Mouse (Mus musculus) CD4-positive, CD25-positive, alpha-beta regulatory T cell, adult 4 months (primary cell): ENCODE results near the gene Chit1. TPM values are rescaled to one million over a fixed set of nuclear protein-coding genes. Genes with fewer than 3 reads are reported as not detected.
A peak's percentile ranks its signal among the peaks of the same experiment; 100 is the strongest.

ENCODE experiments used
- ATAC-seq: one replicate; pipeline ENCODE4 v1.8.0; 2017
- polyA plus RNA-seq, 2 experiments: library from polyadenylated mRNA; unstranded; fragments of 100-300 nt; shearing (Covaris generic); gene quantifications; one replicate each; pipeline ENCODE4 v1.2.1; 2017

Gene Chit1
- polyA plus RNA-seq, 2 experiments from 2014 or later: not detected

DNA sequence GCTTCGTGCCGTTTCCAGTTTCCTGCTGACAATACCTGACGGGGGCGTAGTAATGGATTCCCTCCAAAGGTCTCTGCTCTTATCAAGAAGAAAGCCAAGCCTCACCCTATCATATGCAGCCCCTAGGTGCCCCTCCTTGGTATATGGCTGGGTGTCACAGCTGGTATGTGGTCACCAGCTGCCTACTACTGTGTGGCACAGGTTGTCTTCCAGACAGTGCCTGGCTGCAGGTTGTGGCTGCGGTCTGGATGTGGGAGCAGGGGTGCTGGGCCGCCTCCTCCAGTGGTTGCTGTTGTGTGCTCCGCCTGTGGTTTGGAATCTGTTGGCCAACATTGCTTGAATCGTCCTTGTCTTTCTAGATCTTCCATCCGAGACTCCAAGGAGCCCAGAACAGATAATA, 39.7 kb downstream of the Chit1 start:
- no peak for ATAC-seq

DNA sequence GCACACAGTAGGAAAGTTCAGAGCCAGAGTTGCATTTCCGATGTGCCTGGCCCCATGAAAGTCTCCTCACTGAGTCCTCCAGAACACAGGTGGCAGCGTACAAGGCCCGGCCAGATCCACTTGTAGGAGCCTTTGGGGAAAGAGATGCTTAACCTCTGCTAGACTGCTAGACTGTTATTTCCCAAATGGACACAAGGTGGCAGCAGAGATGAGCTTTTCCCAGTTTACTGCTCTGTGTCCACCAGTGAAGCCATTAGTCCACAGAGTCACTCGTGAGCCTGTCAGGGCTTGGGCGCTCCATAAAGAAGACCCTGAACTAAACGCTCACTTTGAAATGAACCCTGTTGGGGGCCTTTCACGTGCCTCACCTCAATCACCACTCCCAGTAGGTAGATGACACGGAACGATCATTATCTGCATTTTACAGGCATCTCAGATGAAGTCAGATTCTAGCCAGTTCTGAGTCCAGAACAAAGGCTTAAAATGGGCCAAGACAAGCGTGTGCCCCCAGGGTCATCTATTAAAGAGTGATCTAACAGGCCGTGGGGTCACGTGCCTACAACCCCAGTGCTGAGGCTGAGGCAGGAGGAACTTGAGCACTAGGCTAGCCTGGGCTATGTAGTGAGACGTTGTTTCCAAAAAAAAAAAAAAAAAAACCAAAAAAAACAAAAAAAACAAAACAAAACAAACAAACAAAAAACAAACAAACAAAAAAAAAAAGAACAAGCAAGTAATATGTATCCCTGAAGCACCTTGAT, 40.8 kb downstream of the Chit1 start:
- no peak for ATAC-seq

- no peak for ATAC-seq
Observed at GRCm38 (mm10) chr1:134152626-134153590, 41.9 kb downstream of the Chit1 start.

DNA sequence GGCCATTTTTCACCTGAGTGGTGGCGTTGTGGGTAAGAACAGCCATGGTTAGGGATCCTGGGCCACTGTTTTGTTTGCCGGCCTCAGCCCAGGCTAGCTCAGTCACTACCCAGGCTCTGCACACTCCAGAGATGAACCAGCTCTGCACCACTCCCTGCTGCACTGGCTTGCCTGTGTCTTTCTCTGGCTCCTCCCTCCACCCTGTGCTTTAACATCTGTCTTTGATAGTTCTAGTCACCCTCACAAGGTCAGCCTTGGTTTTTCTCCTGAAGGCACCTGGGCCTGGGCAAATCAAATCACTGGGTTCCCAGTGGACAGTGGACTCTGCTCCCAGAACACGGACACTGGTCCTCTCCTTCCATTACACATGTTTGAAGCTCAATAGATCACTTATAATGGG, 43.1 kb downstream of the Chit1 start:
- no peak for ATAC-seq

DNA sequence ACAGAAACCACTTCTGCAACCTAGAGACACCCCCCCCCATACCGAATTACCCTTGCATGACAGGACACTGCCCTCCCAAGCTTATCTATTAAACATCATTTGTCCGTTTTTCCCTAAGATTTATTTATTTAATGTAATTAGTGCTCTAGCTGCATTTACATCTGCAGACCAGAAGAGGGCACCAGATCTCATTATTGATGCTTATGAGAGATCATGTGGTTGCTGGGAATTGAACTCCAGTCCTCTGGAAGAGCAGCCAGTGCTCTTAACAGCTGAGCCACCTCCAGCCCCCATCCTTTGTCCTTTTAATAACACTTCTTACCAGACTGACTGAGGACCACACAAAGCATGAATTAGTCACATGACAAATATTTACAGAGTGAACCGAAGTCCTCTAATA, 43.6 kb downstream of the Chit1 start:
- no peak for ATAC-seq

DNA sequence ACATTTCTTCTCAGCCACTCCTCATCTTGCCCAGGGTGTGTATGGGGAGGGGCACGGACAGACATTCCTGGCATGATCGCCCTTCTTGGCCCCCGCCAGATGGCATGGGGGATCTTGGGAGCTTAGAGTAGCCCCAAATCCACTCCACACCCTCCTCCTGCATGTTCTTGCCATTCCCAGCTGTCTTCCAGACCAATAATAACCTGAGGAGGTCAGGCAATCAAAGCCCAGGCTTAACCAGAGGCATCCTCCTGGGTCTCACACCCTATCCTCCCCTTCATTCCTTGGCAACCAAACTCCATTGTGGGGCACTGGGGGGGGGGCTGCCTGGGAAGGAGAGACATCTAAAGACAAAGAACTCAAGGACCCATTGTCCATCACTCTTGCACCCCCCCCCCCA, 49.4 kb downstream of the Chit1 start:
- no peak for ATAC-seq

DNA sequence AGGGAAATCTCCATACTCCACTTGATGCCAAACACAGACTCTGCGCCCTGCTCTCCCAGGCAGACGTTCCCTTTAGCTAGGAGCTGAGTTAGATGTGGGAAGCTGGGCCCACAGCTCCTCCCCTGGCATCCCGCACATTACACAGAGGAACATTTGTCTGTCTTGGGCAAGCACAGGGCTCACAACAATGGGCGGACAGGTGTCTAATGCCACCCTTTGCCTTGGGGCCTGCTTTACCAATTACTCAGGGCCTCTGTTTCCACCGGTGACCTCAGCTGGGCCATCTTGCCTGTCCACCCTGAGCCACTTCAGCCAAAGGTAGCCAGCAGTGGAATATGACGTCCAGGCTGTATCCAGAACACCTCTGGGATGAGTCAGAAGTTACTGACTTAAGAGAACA, 50.4 kb downstream of the Chit1 start:
- ATAC-seq: no peak

DNA sequence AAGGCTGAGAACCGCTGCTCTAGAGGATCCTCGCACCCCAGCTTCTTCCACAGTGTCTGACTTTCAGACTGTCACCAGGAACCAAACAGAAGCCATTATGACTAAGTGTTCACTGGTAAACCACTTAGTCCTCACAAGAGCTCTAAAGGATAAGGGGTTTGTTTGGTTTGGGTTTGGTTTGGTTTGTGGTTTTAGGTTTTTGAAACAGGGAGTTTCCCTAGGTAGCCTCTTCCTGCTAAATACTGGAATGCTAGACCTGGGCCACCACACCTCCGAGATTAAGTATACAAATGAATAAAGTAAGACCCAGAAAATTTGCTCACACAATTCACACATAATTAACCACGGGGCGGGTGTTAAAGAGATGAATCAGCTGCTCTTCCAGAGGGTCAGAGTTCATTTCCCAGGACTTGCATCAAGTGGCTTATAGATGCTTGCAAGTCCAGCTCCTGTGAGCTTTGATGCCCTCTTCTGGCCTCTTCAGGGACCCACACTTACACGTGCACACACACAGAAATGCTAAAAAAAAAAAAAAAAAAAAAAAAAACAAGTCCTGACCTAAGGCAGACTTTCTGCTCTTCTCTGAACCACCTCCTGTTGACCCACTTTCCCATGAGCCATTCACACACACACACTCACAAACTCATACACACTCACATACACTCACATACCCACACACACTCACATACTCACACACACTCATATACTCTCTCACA, 51.6 kb downstream of the Chit1 start:
- ATAC-seq: no peak

- no peak for ATAC-seq
Observed at GRCm38 (mm10) chr1:134163476-134163875, 52.4 kb downstream of the Chit1 start.

DNA sequence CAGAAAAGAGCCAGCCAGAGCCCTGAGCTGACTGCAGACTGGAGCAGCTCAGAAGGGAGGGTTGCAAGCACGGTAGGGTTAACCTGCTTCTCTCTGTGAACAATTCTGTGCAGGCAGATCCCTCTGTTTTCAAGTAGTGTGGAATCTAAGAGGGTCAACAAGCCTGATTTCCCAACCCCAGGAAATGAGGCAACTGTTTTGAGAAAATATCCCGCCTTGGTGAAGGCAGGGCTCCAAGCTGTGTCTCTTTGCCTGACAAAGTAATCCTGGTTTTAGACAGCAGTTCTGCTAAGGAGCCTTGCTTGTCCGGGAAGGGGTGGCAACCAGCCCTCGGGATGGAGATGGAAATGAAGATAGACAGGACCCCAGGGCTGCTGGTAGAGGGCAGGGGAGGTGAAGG, 53.4 kb downstream of the Chit1 start:
- ATAC-seq: no peak

- no peak for ATAC-seq
Observed at GRCm38 (mm10) chr1:134166547-134166946, 55.5 kb downstream of the Chit1 start.

- ATAC-seq: no peak
Observed at GRCm38 (mm10) chr1:134167416-134168305, 56.6 kb downstream of the Chit1 start.

- ATAC-seq: no peak
Observed at GRCm38 (mm10) chr1:134168567-134168966, 57.5 kb downstream of the Chit1 start.

DNA sequence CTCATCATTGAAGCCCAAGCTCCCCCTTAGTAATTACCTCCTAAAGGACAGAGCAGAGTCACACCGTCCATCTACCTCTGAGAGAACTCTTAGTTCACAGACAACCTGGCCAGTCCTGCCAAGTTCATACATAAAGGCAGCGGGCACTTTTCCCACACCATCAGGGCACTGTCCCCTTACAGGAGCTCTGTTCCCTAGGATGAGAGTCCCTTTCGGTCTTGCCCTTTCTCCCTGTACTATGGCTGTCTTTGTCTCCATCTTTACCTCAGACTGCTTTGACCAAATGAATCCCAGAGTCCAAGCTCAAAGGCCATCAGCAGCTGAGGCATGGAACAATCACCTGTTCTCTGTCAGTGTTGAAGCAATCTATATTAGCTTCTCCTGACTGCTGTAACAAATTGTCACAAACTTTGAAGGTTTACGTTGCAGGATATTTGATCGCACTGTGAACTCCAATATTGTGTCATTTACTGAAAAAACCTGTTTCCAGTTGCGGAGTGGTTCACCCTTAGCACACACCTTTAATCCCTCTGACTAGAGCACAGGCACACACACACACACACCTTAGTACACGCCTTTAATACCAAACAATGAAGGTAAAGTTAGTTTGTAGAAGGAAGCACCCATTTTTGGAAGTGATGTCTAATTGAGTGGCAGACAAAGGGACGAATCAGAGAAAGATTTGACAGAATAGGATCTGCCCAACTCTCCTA, 58.1 kb downstream of the Chit1 start:
- no peak for ATAC-seq

- no peak for ATAC-seq
Observed at GRCm38 (mm10) chr1:134173081-134173480, 62.0 kb downstream of the Chit1 start.

DNA sequence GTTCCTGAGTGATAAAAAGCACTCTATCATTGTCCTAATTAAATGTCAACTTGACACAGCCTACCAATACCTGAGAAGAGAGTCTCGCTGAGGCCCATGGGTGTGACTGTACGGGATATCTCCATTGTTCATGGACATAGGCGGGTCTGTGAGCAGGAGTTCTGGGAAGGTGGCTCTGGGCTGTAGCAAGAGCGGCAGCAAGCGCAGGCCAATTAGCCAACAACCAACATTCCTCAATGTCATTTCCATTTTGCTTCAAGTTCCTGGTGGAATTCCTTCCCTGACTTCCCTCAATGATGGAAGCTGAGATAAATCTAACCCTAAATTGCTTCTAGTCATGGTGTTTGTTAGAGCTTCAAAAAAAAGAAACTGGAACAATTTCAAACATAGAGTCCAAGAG, 66.9 kb downstream of the Chit1 start:
- ATAC-seq: no peak

DNA sequence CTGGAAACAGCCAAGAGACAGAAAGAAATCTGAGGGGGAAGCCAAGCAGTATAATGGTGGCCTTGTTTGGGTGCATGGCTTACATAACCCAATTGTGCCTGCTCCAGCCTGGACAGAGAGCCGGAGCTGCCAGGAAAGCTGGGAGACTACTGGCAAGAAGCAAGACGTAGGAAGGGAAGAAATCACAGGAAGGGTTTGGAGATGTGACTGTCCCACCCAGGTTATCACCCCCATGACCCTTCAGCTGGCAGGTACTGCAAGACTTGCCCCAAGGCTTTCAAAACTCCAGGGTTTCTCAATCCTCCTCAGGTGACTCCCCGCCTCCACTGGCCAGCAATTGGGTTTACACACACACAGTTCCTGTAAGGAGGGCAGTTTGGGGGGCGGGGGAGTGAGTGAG, 71.0 kb downstream of the Chit1 start, which contains the start of gene Chil1:
Chil1 (plus strand) TSS at position 152 of the 400 bp plus-strand sequence.
- ATAC-seq: no peak

DNA sequence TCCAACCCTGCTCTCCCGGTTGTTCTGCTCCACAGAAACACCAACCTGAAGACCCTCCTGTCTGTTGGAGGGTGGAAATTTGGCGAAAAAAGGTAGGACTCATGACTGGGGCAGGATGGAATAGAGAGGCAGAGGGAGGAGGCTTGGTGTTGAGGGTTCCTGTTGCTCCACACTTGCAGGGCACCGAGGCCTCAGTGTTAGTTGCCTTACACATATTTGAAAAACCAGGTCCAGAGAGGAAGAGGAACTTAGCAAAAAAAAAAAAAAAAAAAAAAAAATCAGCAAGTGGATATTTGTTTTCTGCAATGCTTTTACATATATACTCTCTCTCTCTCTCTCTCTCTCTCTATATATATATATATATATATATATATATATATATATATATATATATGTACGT, 73.0 kb downstream of the Chit1 start:
- no peak for ATAC-seq

DNA sequence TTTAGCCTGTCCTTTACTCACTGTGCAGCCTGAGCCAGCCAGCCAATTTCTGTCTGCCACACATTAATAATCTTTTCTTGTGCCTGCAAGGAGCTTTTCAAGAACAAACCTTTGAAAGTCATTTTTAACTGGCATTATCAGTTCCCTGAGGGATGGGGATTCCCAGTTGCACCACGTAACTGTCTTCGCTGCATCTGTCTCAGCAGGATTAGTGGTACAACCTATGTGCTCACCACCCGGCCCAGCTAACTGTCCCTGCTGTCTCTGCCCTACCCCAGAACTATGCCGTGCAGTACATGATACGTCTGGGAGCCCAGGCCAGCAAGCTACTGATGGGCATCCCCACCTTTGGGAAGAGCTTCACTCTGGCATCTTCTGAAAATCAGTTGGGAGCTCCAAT, 77.2 kb downstream of the Chit1 start:
- no peak for ATAC-seq

- peak; percentile 41 for ATAC-seq
Observed at GRCm38 (mm10) chr1:134188989-134189729, 78.1 kb downstream of the Chit1 start.

DNA sequence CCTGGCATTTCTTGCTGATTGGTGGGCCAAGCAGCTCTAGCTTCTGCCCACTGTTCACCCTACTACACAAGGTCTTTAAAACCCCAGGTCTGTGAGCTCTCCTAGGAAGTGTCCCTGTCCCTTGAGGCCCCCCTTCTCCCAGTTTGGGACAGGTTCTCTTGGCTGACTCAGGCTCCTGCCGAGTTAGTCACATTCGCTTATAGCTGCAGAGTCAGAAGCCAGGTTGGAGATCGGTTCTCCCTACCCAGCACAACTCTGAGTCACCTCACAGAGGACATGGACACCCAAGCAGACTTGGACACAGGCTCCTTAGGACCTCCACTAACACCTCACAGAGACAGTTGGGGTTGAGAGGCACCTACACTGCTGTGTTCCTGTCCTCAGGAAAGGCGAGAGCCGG, 80.2 kb downstream of the Chit1 start:
- ATAC-seq: no peak
